Mouse (Mus musculus) liver, adult 2 months (tissue): Measurements from ENCODE around the gene Ssc5d. TPM values are rescaled to one million over a fixed set of nuclear protein-coding genes. Genes with fewer than 3 reads are reported as not detected.

Source experiments
- DNase-seq: peaks from one replicate; pipeline ENCODE4 v3.0.0-alpha.2; 2011; ENCODE audit warnings: low read depth, low spot score; ENCODE audit errors: extremely low read depth
- H3K27ac ChIP-seq: fragments of 200-500 bp; replicated peaks from 2 replicates; pipeline ENCODE4 v1.5.1; 2012; ENCODE audit warnings: low read depth, mild to moderate bottlenecking, control low read depth, inconsistent platforms, low read length; ENCODE audit not compliant: insufficient read depth
- H3K27me3 ChIP-seq: fragments of 200-500 bp; 2 replicates; pipeline ENCODE4 v1.6.1; 2012; ENCODE audit warnings: mild to moderate bottlenecking, moderate library complexity, low read length, inconsistent platforms; ENCODE audit not compliant: control insufficient read depth, insufficient read depth
- H3K36me3 ChIP-seq: fragments of 200-500 bp; 2 replicates; pipeline ENCODE4 v1.6.1; 2012; ENCODE audit warnings: low read length, inconsistent platforms; ENCODE audit not compliant: control insufficient read depth, insufficient read depth
- H3K4me1 ChIP-seq: fragments of 200-500 bp; 2 replicates; pipeline ENCODE4 v1.6.1; 2011; ENCODE audit warnings: low read length; ENCODE audit not compliant: control insufficient read depth, insufficient read depth
- H3K4me3 ChIP-seq: fragments of 200-500 bp; 2 replicates; pipeline ENCODE4 v1.5.1; 2011; ENCODE audit warnings: low read depth, mild to moderate bottlenecking, control low read depth, low read length, moderate library complexity; ENCODE audit not compliant: insufficient read depth
- H3K79me2 ChIP-seq: fragments of 200-500 bp; 2 replicates; pipeline ENCODE4 v1.6.1; 2012; ENCODE audit warnings: inconsistent platforms, mild to moderate bottlenecking, low read length, moderate library complexity; ENCODE audit not compliant: control insufficient read depth, insufficient read depth
- H3K9ac ChIP-seq: fragments of 200-500 bp; 2 replicates; pipeline ENCODE4 v1.6.1; 2012; ENCODE audit warnings: low read depth, mild to moderate bottlenecking, control low read depth, inconsistent platforms, low read length
- CTCF ChIP-seq: fragments of 200-500 bp; IDR thresholded peaks from 2 replicates; pipeline ENCODE4 v1.5.1; 2011; ENCODE audit warnings: low read depth, low read length, control low read depth
- POLR2A ChIP-seq: fragments of 200-500 bp; IDR thresholded peaks from 2 replicates; pipeline ENCODE4 v1.6.1; 2011; ENCODE audit warnings: low read length, control low read depth; ENCODE audit not compliant: insufficient read depth; ENCODE audit errors: extremely low read depth
- WGBS: fragments of 180-500 bp; shearing (Covaris S2); methylation state at CpG from one replicate; pipeline ENCODE4 v1.1.7; 2018; 5-methylcytosine and 5-hydroxymethylcytosine counted together
- polyA plus RNA-seq: library from polyadenylated mRNA; depleted of rRNA; stranded (reverse); fragments of >200 nt; gene quantifications from 2 replicates; pipeline ENCODE4 v1.2.3, GENCODE M21; 2012
- total RNA-seq: library from RNA; depleted of rRNA; stranded (reverse); fragments of >200 nt; gene quantifications from 2 replicates; pipeline ENCODE4 v1.2.3, GENCODE M21; 2014

Ssc5d gene
- total and polyA plus RNA-seq, 2 experiments: 0.18 to 0.26 TPM

- no peaks in the 10 kb centered on the region for H3K36me3 ChIP-seq
- TF ChIP-seq CTCF (peak; percentile 5; the same call in 1 of the 2 replicates), POLR2A (no peak)
- DNase-seq: no peak
- 77% methylated on average over 4 of the region's 4 CpGs for WGBS
- no peak overlapping the region for H3K9ac ChIP-seq
- H3K27me3 ChIP-seq: no peaks in the 10 kb centered on the region
- no peaks in the 10 kb centered on the region for H3K79me2 ChIP-seq
- no peaks in the 10 kb centered on the region for H3K4me1 ChIP-seq
- H3K27ac ChIP-seq: no peak overlapping the region
- H3K4me3 ChIP-seq: no peak overlapping the region
Observed at GRCm38 (mm10) chr7:4934160-4934914, 8.8 kb downstream of the Ssc5d start.

- no peak overlapping the region for H3K27ac ChIP-seq
- H3K79me2 ChIP-seq: no peaks in the 10 kb centered on the region
- TF ChIP-seq CTCF (no peak), POLR2A (no peak)
- no peak for DNase-seq
- 82% methylated on average over 10 of the region's 10 CpGs for WGBS
- no peaks in the 10 kb centered on the region for H3K27me3 ChIP-seq
- H3K4me3 ChIP-seq: no peak overlapping the region
- no peak overlapping the region for H3K9ac ChIP-seq
- H3K4me1 ChIP-seq: no peaks in the 10 kb centered on the region
- no peaks in the 10 kb centered on the region for H3K36me3 ChIP-seq
Observed at GRCm38 (mm10) chr7:4936832-4937231, 11.2 kb downstream of the Ssc5d start.

- Histone ChIP-seq H3K27ac (no peak overlapping the region), H3K9ac (no peak overlapping the region), H3K27me3 (no peaks in the 10 kb centered on the region), H3K4me3 (no peak overlapping the region), H3K36me3 (no peaks in the 10 kb centered on the region), H3K79me2 (no peaks in the 10 kb centered on the region), H3K4me1 (no peaks in the 10 kb centered on the region)
- 72% methylated on average over 11 of the region's 11 CpGs for WGBS
- TF ChIP-seq CTCF (no peak), POLR2A (no peak)
- DNase-seq: no peak
Observed at GRCm38 (mm10) chr7:4937392-4937791, 11.8 kb downstream of the Ssc5d start.

- peak; percentile 49 for DNase-seq
- Histone ChIP-seq H3K79me2 (no peaks in the 10 kb centered on the region), H3K4me1 (no peaks in the 10 kb centered on the region), H3K36me3 (no peaks in the 10 kb centered on the region), H3K27ac (no peak overlapping the region), H3K4me3 (no peak overlapping the region), H3K9ac (no peak overlapping the region), H3K27me3 (no peaks in the 10 kb centered on the region)
- TF ChIP-seq CTCF (peak; percentile 89), POLR2A (no peak)
- 45% methylated on average over 2 of the region's 2 CpGs for WGBS
Observed at GRCm38 (mm10) chr7:4938456-4938855, 12.9 kb downstream of the Ssc5d start.

- peak; percentile 70 for DNase-seq
- Histone ChIP-seq H3K27ac (no peak overlapping the region), H3K27me3 (no peaks in the 10 kb centered on the region), H3K4me1 (no peaks in the 10 kb centered on the region), H3K4me3 (no peak overlapping the region), H3K9ac (no peak overlapping the region), H3K36me3 (no peaks in the 10 kb centered on the region), H3K79me2 (no peaks in the 10 kb centered on the region)
- TF ChIP-seq POLR2A (no peak), CTCF (peak; percentile 91)
- 12% methylated on average over 9 of the region's 9 CpGs for WGBS
Observed at GRCm38 (mm10) chr7:4940068-4940479, 14.5 kb downstream of the Ssc5d start.

- Histone ChIP-seq H3K79me2 (no peaks in the 10 kb centered on the region), H3K4me1 (no peaks in the 10 kb centered on the region), H3K9ac (no peak overlapping the region), H3K36me3 (no peaks in the 10 kb centered on the region), H3K27ac (no peak overlapping the region), H3K27me3 (no peaks in the 10 kb centered on the region), H3K4me3 (no peak overlapping the region)
- DNase-seq: no peak
- WGBS: 41% methylated on average over 5 of the region's 5 CpGs
- TF ChIP-seq CTCF (no peak), POLR2A (no peak)
Observed at GRCm38 (mm10) chr7:4942673-4943072, 17.1 kb downstream of the Ssc5d start.
